Mouse (Mus musculus): Measurements from ENCODE around the gene Tmem100. TPM values are rescaled to one million over a fixed set of nuclear protein-coding genes. Genes with fewer than 3 reads are reported as not detected.

Tmem100 gene
- total and polyA plus RNA-seq, 3 experiments: 5.4 to 18.3 (median 14.7) TPM

DNA sequence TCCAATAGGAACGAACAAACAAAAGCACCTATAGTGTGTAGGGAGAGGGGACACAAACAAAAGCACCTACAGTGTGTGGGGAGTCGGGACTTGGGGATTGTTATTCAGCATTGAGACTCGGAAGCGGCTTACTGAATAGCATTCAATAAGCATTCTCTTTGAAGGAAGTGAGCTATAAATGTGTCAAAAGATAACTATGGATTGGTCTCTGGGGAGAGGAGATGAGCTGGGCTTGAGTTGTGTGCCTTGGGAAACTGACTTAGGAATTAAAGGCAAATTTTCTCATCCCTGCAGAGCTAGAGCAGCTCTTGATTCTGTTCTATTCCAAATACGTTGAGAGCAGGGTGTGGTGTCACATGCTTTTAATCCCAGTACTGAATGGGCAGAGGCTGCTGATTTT, 54.0 kb downstream of the Tmem100 start:
- Histone ChIP-seq H3K27me3 (ENCODE audit: control insufficient read depth, insufficient read depth, low read length) (no peaks in the 10 kb centered on the region), H3K36me3 (ENCODE audit: control insufficient read depth, insufficient read depth, low read length) (peaks cover 3% of the 10 kb centered on the region; the same call in 1 of the 2 replicates), H3K9ac (ENCODE audit: low read depth, low read length) (no peak overlapping the region), H3K4me1 (ENCODE audit: control insufficient read depth, insufficient read depth, low read length) (no peaks in the 10 kb centered on the region; the same call in 1 of the 2 replicates), H3K4me3 (no peak overlapping the region), H3K79me2 (replicated peaks; ENCODE audit: control insufficient read depth, insufficient read depth, low read length) (no peaks in the 10 kb centered on the region), H3K27ac (no peak overlapping the region)
- 37% methylated on average over 5 of the region's 5 CpGs for WGBS
- intact Hi-C loops (cut with DNase I): no loop called here
- no peak for DNase-seq
- TF ChIP-seq EP300 (IDR thresholded peaks at IDR 0.05; ENCODE audit: insufficient read depth, low read depth, low read length): no peak
- no peak for TF ChIP-seq CTCF (IDR thresholded peaks at IDR 0.05)
- TF ChIP-seq POLR2A (IDR thresholded peaks at IDR 0.05; ENCODE audit: insufficient read depth, low read depth, low read length): no peak

Other genes starting within 250 kb of the Tmem100 start
- 1 to 10 TPM; 4.0 to 4.4 TPM for gene Pctp, start 27.5 kb upstream of the Tmem100 start, total RNA-seq (2021)
- 2.2 and 3.1 TPM in 2 replicates for gene Pctp, start 27.5 kb upstream of the Tmem100 start, polyA plus RNA-seq (2012; rRNA removed)
- gene Gm45716, start 157.3 kb downstream of the Tmem100 start, total RNA-seq (2021): 1 to 10 TPM; 7.5 to 8.1 TPM
- gene Gm45716, start 157.3 kb downstream of the Tmem100 start, polyA plus RNA-seq (2012; rRNA removed): 3.9 and 8.8 TPM in 2 replicates
- gene Mmd, start 219.1 kb downstream of the Tmem100 start, total RNA-seq (2021): 10 to 100 TPM; 25.9 to 35.7 TPM
- 30.9 and 53.1 TPM in 2 replicates for gene Mmd, start 219.1 kb downstream of the Tmem100 start, polyA plus RNA-seq (2012; rRNA removed)